12 mouse cellular contexts compared by ENCODE assay signal in genomic region chr4:142956832-142957429, GRCm38 (mm10).
DNase-seq lines count a peak whose midpoint lies in the region; ATAC-seq lines count a peak whose summit lies in the region.
"Had no signal": no experiment of that assay in that cellular context is flagged by ENCODE, and none has a peak within 500 bp of the region (broad histone marks: within the 10 kb centered on the region; RNA-seq: fewer than 3 reads in every experiment).

No protein-coding gene starts in this region.

- H3K9ac ChIP-seq in forebrain, embryonic 12.5 days: no peak overlapping the region
- H3K9ac ChIP-seq in neural tube, embryonic 13.5 days: no peak overlapping the region
- H3K9ac ChIP-seq in kidney, embryonic 16.5 days (replicated peaks; ENCODE audit: low read length): no peak overlapping the region

- peak; percentile 38 for DNase-seq in layer of hippocampus, adult 11-12 months (ENCODE audit: low spot score)
- no peak for DNase-seq in layer of hippocampus, postnatal 25 days (ENCODE audit: extremely low spot score in 1 of 2, low spot score in 1 of 2)
- peak; percentile 31 for DNase-seq in layer of hippocampus, adult 9-11 months
- no peak for DNase-seq in B cell, adult 2 months
- DNase-seq: cerebellum, adult 11 months; heart, postnatal 4 days; liver; right cerebral cortex, postnatal 25 days had no signal

- H3K4me2 ChIP-seq in forebrain, embryonic 12.5 days: no peak overlapping the region
- no peak overlapping the region for H3K4me2 ChIP-seq in neural tube, embryonic 13.5 days
- no peak overlapping the region for H3K4me2 ChIP-seq in kidney, embryonic 16.5 days (replicated peaks; ENCODE audit: low read depth, low read length)

- H3K4me3 ChIP-seq in forebrain, embryonic 12.5 days (replicated peaks): no peak overlapping the region
- H3K4me3 ChIP-seq in neural tube, embryonic 13.5 days: no peak overlapping the region
- no peak overlapping the region for H3K4me3 ChIP-seq in kidney, embryonic 16.5 days (ENCODE audit: low read length)

- H3K27ac ChIP-seq in forebrain, embryonic 12.5 days: peak overlapping the region; percentile 59; the same call in 1 of the 2 replicates
- H3K27ac ChIP-seq in neural tube, embryonic 13.5 days (replicated peaks): peak overlapping the region; percentile 81
- no peak overlapping the region for H3K27ac ChIP-seq in kidney, embryonic 16.5 days (ENCODE audit: low read length)

- peak; percentile 93 for ATAC-seq in forebrain, embryonic 12.5 days (ENCODE audit: low FRiP score)
- ATAC-seq in neural tube, embryonic 13.5 days (ENCODE audit: low read depth): peak; percentile 76
- no peak for ATAC-seq in monocyte, adult 5-6 weeks (replicated peaks; ENCODE audit: insufficient number of reproducible peaks, low FRiP score, low TSS enrichment, poor library complexity, severe bottlenecking)
- no peak for ATAC-seq in kidney, embryonic 16.5 days (ENCODE audit: low FRiP score, low TSS enrichment)

- H3K4me1 ChIP-seq in forebrain, embryonic 12.5 days: peaks cover 24% of the 10 kb centered on the region
- peaks cover 27% of the 10 kb centered on the region for H3K4me1 ChIP-seq in neural tube, embryonic 13.5 days (replicated peaks)
- no peaks in the 10 kb centered on the region for H3K4me1 ChIP-seq in kidney, embryonic 16.5 days (ENCODE audit: insufficient read depth, low read length)

- H3K9me3 ChIP-seq in forebrain, embryonic 12.5 days: no peaks in the 10 kb centered on the region
- no peaks in the 10 kb centered on the region for H3K9me3 ChIP-seq in neural tube, embryonic 13.5 days
- H3K9me3 ChIP-seq in kidney, embryonic 16.5 days (ENCODE audit: low read length): no peaks in the 10 kb centered on the region

- no peaks in the 10 kb centered on the region for H3K36me3 ChIP-seq in forebrain, embryonic 12.5 days (replicated peaks)
- no peaks in the 10 kb centered on the region for H3K36me3 ChIP-seq in neural tube, embryonic 13.5 days
- no peaks in the 10 kb centered on the region for H3K36me3 ChIP-seq in kidney, embryonic 16.5 days (ENCODE audit: insufficient read depth, low read length)

- H3K27me3 ChIP-seq in forebrain, embryonic 12.5 days: no peaks in the 10 kb centered on the region
- no peaks in the 10 kb centered on the region for H3K27me3 ChIP-seq in neural tube, embryonic 13.5 days
- H3K27me3 ChIP-seq in kidney, embryonic 16.5 days (ENCODE audit: insufficient read depth, low read length): no peaks in the 10 kb centered on the region

- WGBS in forebrain, embryonic 12.5 days: 37% methylated on average over 8 of the region's 8 CpGs
- WGBS in neural tube, embryonic 13.5 days: 35% methylated on average over 8 of the region's 8 CpGs
- 69% methylated on average over 8 of the region's 8 CpGs for WGBS in kidney, embryonic 16.5 days

Comparison
In these comparisons a context has a peak if more than half of its experiments do, and no peak if none do; other contexts are left out.
1. DNase-seq: peak in layer of hippocampus, adult 11-12 months (single experiment) and layer of hippocampus, adult 9-11 months (single experiment); none in layer of hippocampus, postnatal 25 days (0 of 2) and B cell, adult 2 months (0 of 2).
2. ATAC-seq: peak in forebrain, embryonic 12.5 days (single experiment) and neural tube, embryonic 13.5 days (single experiment); none in monocyte, adult 5-6 weeks (single experiment) and kidney, embryonic 16.5 days (single experiment).